Mouse (Mus musculus) bone marrow macrophage, adult 2 months (primary cell): ENCODE data around the gene Nt5dc1. TPM values are rescaled to one million over a fixed set of nuclear protein-coding genes. Genes with fewer than 3 reads are reported as not detected.

ENCODE experiments used
- H3K27ac ChIP-seq: 2 replicates; pipeline ENCODE4 v1.5.1; 2012; ENCODE audit warnings: low read depth, low read length; ENCODE audit not compliant: insufficient read depth
- H3K4me1 ChIP-seq: 2 replicates; pipeline ENCODE4 v1.6.1; 2012; ENCODE audit warnings: low read length; ENCODE audit not compliant: control insufficient read depth, insufficient read depth
- H3K4me3 ChIP-seq: 2 replicates; pipeline ENCODE4 v1.5.1; 2012; ENCODE audit warnings: mild to moderate bottlenecking, low read length, moderate library complexity; ENCODE audit not compliant: insufficient read depth
- CTCF ChIP-seq: IDR thresholded peaks from 2 replicates; pipeline ENCODE4 v1.5.1; 2012; ENCODE audit warnings: low read depth, mild to moderate bottlenecking, low read length, moderate library complexity
- POLR2A ChIP-seq: IDR thresholded peaks from 2 replicates; pipeline ENCODE4 v1.6.1; 2012; ENCODE audit warnings: mild to moderate bottlenecking, low read depth, low read length, borderline replicate concordance
- polyA plus RNA-seq: library from polyadenylated mRNA; stranded (reverse); fragments of >200 nt; gene quantifications from 2 replicates; pipeline ENCODE4 v1.2.4, GENCODE M21; 2012; ENCODE audit not compliant: missing spikeins, insufficient read depth, insufficient read length

The Nt5dc1 gene
- polyA plus RNA-seq, 1 experiment: 15.2 TPM

GRCm38 (mm10) chr10:34317217-34317606 is 101.1 kb downstream of the Nt5dc1 start:
- Histone ChIP-seq H3K4me1 (0 out of 2 replicates have a peak, but pooled peaks cover 4% of the 10 kb centered on the region), H3K4me3 (no peak overlapping the region), H3K27ac (no peak overlapping the region)
- TF ChIP-seq POLR2A: no peak
- TF ChIP-seq CTCF: no peak

- 0 out of 2 replicates have a peak, but pooled peaks cover 4% of the 10 kb centered on the region for H3K4me1 ChIP-seq
- H3K4me3 ChIP-seq: no peak overlapping the region
- no peak for TF ChIP-seq CTCF
- TF ChIP-seq POLR2A: no peak
- no peak overlapping the region for H3K27ac ChIP-seq
These were observed 101.7 kb downstream of the Nt5dc1 start for GRCm38 (mm10) chr10:34316571-34317216.

DNA sequence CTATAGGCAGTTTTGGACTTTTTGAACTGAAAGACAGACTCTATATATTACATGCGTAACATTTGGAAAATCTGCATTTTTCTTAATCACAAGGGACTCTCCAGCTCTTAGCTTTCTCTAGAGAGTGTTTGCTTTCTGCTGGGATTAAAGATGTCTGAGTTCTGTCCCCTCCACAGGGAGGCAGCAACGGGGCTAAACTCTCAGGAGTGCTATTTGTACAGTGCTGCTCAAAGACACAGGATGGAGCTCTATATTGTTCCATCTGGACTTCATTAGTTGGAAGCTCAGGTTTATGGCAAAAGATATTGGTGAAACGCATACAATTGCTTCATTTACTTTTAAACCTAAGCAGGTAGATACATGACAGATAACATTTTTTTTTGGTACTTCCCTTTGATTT is 105.8 kb downstream of the Nt5dc1 start:
- no peak for TF ChIP-seq CTCF
- no peak for TF ChIP-seq POLR2A
- Histone ChIP-seq H3K4me3 (no peak overlapping the region), H3K4me1 (peaks cover 22% of the 10 kb centered on the region), H3K27ac (no peak overlapping the region)

DNA sequence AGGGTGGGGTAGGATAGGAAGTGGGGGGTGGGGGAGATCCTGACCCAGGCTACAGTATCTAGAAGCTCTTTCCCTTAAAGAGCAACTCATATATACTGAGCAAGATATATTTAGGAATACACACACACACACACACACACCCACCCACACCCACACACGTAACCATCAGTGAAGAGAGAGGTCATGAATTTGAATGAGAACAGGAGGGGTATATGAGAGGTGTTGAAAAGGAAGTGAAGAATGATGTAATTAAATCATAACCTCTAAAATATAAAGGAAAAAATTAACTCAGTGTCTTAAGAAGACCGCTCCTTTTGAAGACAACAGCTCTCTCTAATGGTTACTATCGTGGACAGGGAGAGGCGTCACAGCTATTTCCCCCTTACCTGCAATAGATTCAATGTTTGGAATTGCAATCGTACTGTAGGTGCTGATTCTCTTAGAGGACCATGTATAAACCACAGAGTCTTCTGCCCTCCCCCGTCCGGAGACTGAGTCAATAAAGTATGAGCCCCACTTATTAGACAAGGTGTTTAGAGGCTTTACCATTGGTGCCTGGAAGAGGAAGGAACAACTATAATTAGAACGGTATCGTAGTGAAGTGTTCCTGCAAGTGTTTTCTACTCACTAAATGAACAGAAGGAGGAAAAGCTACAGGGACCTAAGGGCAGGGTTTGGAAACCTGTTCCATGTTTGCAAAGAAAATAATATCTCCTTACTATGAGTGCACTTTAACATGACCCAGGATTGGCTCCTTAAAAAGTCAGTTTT is 108.3 kb downstream of the Nt5dc1 start:
- TF ChIP-seq CTCF (no peak), POLR2A (no peak)
- Histone ChIP-seq H3K4me3 (no peak overlapping the region), H3K4me1 (peaks cover 31% of the 10 kb centered on the region), H3K27ac (no peak overlapping the region)

- Histone ChIP-seq H3K4me1 (peaks cover 31% of the 10 kb centered on the region), H3K27ac (peak overlapping the region; percentile 74), H3K4me3 (no peak overlapping the region)
- TF ChIP-seq CTCF: no peak
- no peak for TF ChIP-seq POLR2A
These were observed 111.3 kb downstream of the Nt5dc1 start for GRCm38 (mm10) chr10:34307070-34307469.

- no peak overlapping the region for H3K4me3 ChIP-seq
- no peak overlapping the region for H3K27ac ChIP-seq
- no peak for TF ChIP-seq CTCF
- no peak for TF ChIP-seq POLR2A
- peaks cover 17% of the 10 kb centered on the region for H3K4me1 ChIP-seq
These were observed 118.0 kb downstream of the Nt5dc1 start for GRCm38 (mm10) chr10:34300368-34300767.

GRCm38 (mm10) chr10:34297980-34298753 is 120.2 kb downstream of the Nt5dc1 start:
- Histone ChIP-seq H3K27ac (no peak overlapping the region), H3K4me3 (peak overlapping the region; percentile 68), H3K4me1 (peaks cover 17% of the 10 kb centered on the region)
- TF ChIP-seq POLR2A (no peak), CTCF (no peak)

- TF ChIP-seq CTCF (no peak), POLR2A (no peak)
- Histone ChIP-seq H3K27ac (no peak within 1 kb of the TSS), H3K4me3 (peak within 1 kb of the TSS; percentile 68), H3K4me1 (peaks cover 17% of the 10 kb centered on the region)
These were observed 120.9 kb downstream of the Nt5dc1 start, which contains the start of gene Tspyl4 for GRCm38 (mm10) chr10:34297299-34297979. Tspyl4 (plus strand) TSS chr10:34297442.

DNA sequence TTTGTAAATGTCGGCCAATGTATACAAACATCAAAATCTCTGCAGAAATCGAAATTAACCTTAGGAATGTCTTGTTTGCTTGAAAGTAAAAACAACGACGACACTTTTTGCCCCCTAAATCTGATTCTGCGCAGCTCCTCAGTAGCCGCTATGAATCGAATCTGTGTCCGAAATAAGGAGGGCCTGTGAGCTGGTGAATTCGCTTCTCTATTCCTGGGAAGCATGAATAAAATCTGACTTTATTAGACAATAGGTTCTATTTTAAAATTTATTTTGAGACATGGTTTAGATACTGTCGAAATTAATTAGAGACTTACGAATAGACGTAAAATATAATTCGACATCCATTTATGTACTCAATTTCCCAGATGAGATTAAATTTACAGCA is 121.4 kb downstream of the Nt5dc1 start:
- H3K4me1 ChIP-seq: peaks cover 17% of the 10 kb centered on the region
- H3K27ac ChIP-seq: no peak overlapping the region
- TF ChIP-seq POLR2A (no peak), CTCF (no peak)
- H3K4me3 ChIP-seq: peak overlapping the region; percentile 68
